Mouse (Mus musculus) MEL (cell line): ENCODE data around the gene Kynu. TPM values are rescaled to one million over a fixed set of nuclear protein-coding genes. Genes with fewer than 3 reads are reported as not detected.

Experiments
- DNase-seq: peaks from one replicate; pipeline ENCODE4 v3.0.0; 2011; ENCODE audit warnings: low read depth, low spot score
- H3K27ac ChIP-seq: 2 replicates; pipeline ENCODE4 v1.5.1; 2012; ENCODE audit warnings: low read depth, mild to moderate bottlenecking, control low read depth, low read length, moderate library complexity; ENCODE audit not compliant: control insufficient read depth
- H3K27me3 ChIP-seq, 2 experiments: fragments of 150-350 bp in 1 of 2; sonication (generic) in 1 of 2; 2 replicates each; pipeline ENCODE4 v1.6.1; 2012; ENCODE audit warnings: low read length in 2 of 2, mild to moderate bottlenecking in 2 of 2, improper control_type of control experiment in 1 of 2, moderate library complexity in 1 of 2; ENCODE audit not compliant: insufficient read depth in 2 of 2, control insufficient read depth in 1 of 2
- H3K36me3 ChIP-seq, 2 experiments: 2 replicates each; pipeline ENCODE4 v1.6.1; 2012 to 2014; ENCODE audit warnings: low read length in 2 of 2, improper control_type of control experiment in 1 of 2, inconsistent platforms in 1 of 2, mild to moderate bottlenecking in 1 of 2; ENCODE audit not compliant: insufficient read depth in 2 of 2, control insufficient read depth in 1 of 2
- H3K4me1 ChIP-seq, 2 experiments: fragments of 150-350 bp in 1 of 2; sonication (generic) in 1 of 2; 2 replicates each; pipeline ENCODE4 v1.6.1; 2012; ENCODE audit warnings: low read length in 2 of 2, improper control_type of control experiment in 1 of 2, mild to moderate bottlenecking in 1 of 2; ENCODE audit not compliant: insufficient read depth in 2 of 2, control insufficient read depth in 1 of 2
- H3K4me3 ChIP-seq, 2 experiments: fragments of 150-350 bp in 1 of 2; sonication (generic) in 1 of 2; 2 replicates each; pipeline ENCODE4 v1.5.1; 2012; ENCODE audit warnings: low read depth in 2 of 2, low read length in 2 of 2, mild to moderate bottlenecking in 2 of 2, moderate library complexity in 2 of 2, control low read depth in 1 of 2, improper control_type of control experiment in 1 of 2; ENCODE audit not compliant: control insufficient read depth in 1 of 2, insufficient read depth in 1 of 2
- H3K79me2 ChIP-seq: 2 replicates; pipeline ENCODE4 v1.6.1; 2012; ENCODE audit warnings: mild to moderate bottlenecking, low read length, moderate library complexity; ENCODE audit not compliant: control insufficient read depth, poor library complexity, insufficient read depth
- H3K9ac ChIP-seq: 2 replicates; pipeline ENCODE4 v1.6.1; 2012; ENCODE audit warnings: low read depth, mild to moderate bottlenecking, control low read depth, low read length, moderate library complexity; ENCODE audit not compliant: control insufficient read depth, poor library complexity, severe bottlenecking
- H3K9me3 ChIP-seq: fragments of 150-350 bp; sonication (generic); replicated peaks from 2 replicates; pipeline ENCODE4 v1.6.1; 2012; ENCODE audit warnings: mild to moderate bottlenecking, low read length, improper control_type of control experiment, moderate library complexity; ENCODE audit not compliant: insufficient read depth
- BHLHE40 ChIP-seq: IDR thresholded peaks from 2 replicates; pipeline ENCODE4 v1.6.1; 2012; ENCODE audit warnings: low read depth, mild to moderate bottlenecking, inconsistent platforms, low read length, improper control_type of control experiment, borderline replicate concordance
- CHD1 ChIP-seq: IDR thresholded peaks from 2 replicates; pipeline ENCODE4 v1.6.1; 2012; ENCODE audit warnings: low read depth, mild to moderate bottlenecking, inconsistent platforms, low read length, improper control_type of control experiment
- CHD2 ChIP-seq: IDR thresholded peaks from 2 replicates; pipeline ENCODE4 v1.6.1; 2011; ENCODE audit warnings: low read length, improper control_type of control experiment
- E2F4 ChIP-seq: IDR thresholded peaks from 2 replicates; pipeline ENCODE4 v1.6.1; 2011; ENCODE audit warnings: low read depth, low read length, improper control_type of control experiment, borderline replicate concordance
- ELF1 ChIP-seq: IDR thresholded peaks from 2 replicates; pipeline ENCODE4 v1.6.1; 2014; ENCODE audit warnings: low read depth, mild to moderate bottlenecking, inconsistent platforms, low read length, improper control_type of control experiment, moderate library complexity
- EP300 ChIP-seq, 2 experiments: IDR thresholded peaks; 2 replicates each; pipeline ENCODE4 v1.6.1; 2011; ENCODE audit warnings: improper control_type of control experiment in 2 of 2, low read length in 2 of 2, low read depth in 1 of 2, mild to moderate bottlenecking in 1 of 2
- ETS1 ChIP-seq: IDR thresholded peaks from 2 replicates; pipeline ENCODE4 v1.6.1; 2012; ENCODE audit warnings: low read depth, mild to moderate bottlenecking, inconsistent platforms, low read length, improper control_type of control experiment, moderate library complexity
- GABPA ChIP-seq: IDR thresholded peaks from 2 replicates; pipeline ENCODE4 v1.6.1; 2012; ENCODE audit warnings: low read depth, mild to moderate bottlenecking, inconsistent platforms, low read length, improper control_type of control experiment, moderate library complexity
- HCFC1 ChIP-seq: IDR thresholded peaks from 2 replicates; pipeline ENCODE4 v1.6.1; 2012; ENCODE audit warnings: low read depth, mild to moderate bottlenecking, inconsistent platforms, low read length, improper control_type of control experiment, moderate library complexity
- JUND ChIP-seq: IDR thresholded peaks from 2 replicates; pipeline ENCODE4 v1.6.1; 2011; ENCODE audit warnings: low read depth, mild to moderate bottlenecking, improper control_type of control experiment, low read length
- KAT2A ChIP-seq: conservative IDR thresholded peaks from 2 replicates; pipeline ENCODE4 v1.6.1; 2012; ENCODE audit warnings: low read depth, low read length, improper control_type of control experiment, inconsistent platforms
- MAFK ChIP-seq: IDR thresholded peaks from 2 replicates; pipeline ENCODE4 v1.6.1; 2011; ENCODE audit warnings: low read depth, mild to moderate bottlenecking, low read length, improper control_type of control experiment, borderline replicate concordance
- MAX ChIP-seq: IDR thresholded peaks from 2 replicates; pipeline ENCODE4 v1.6.1; 2011; ENCODE audit warnings: low read length, improper control_type of control experiment
- MAZ ChIP-seq: IDR thresholded peaks from 2 replicates; pipeline ENCODE4 v1.6.1; 2012; ENCODE audit warnings: low read depth, mild to moderate bottlenecking, inconsistent platforms, low read length, improper control_type of control experiment
- MEF2A ChIP-seq: IDR thresholded peaks from 2 replicates; pipeline ENCODE4 v1.6.1; 2014; ENCODE audit warnings: low read depth, mild to moderate bottlenecking, inconsistent platforms, low read length, improper control_type of control experiment; ENCODE audit not compliant: poor library complexity, insufficient replicate concordance, severe bottlenecking; ENCODE audit errors: extremely low read depth
- MXI1 ChIP-seq: IDR thresholded peaks from 2 replicates; pipeline ENCODE4 v1.6.1; 2011; ENCODE audit warnings: mild to moderate bottlenecking, low read depth, low read length, improper control_type of control experiment
- MYB ChIP-seq: IDR thresholded peaks from 2 replicates; pipeline ENCODE4 v1.6.1; 2011; ENCODE audit warnings: mild to moderate bottlenecking, low read depth, low read length, improper control_type of control experiment
- MYC ChIP-seq: IDR thresholded peaks from 2 replicates; pipeline ENCODE4 v1.6.1; 2011; ENCODE audit warnings: low read depth, mild to moderate bottlenecking, low read length, improper control_type of control experiment, moderate library complexity
- NELFE ChIP-seq: IDR thresholded peaks from 2 replicates; pipeline ENCODE4 v1.6.1; 2011; ENCODE audit warnings: low read depth, low read length, improper control_type of control experiment
- POLR2A ChIP-seq, 2 experiments: IDR thresholded peaks; 2 replicates each; pipeline ENCODE4 v1.6.1; 2011 to 2012; ENCODE audit warnings: low read length in 2 of 2, mild to moderate bottlenecking in 2 of 2, control low read depth in 1 of 2, improper control_type of control experiment in 1 of 2, low read depth in 1 of 2, moderate library complexity in 1 of 2; ENCODE audit not compliant: control insufficient read depth in 1 of 2, insufficient read depth in 1 of 2, poor library complexity in 1 of 2
- POLR2AphosphoS2 ChIP-seq: IDR thresholded peaks from 2 replicates; pipeline ENCODE4 v1.6.1; 2011; ENCODE audit warnings: low read length, improper control_type of control experiment
- RAD21 ChIP-seq: IDR thresholded peaks from 2 replicates; pipeline ENCODE4 v1.6.1; 2011; ENCODE audit warnings: mild to moderate bottlenecking, low read depth, low read length, improper control_type of control experiment
- SIN3A ChIP-seq: IDR thresholded peaks from 2 replicates; pipeline ENCODE4 v1.6.1; 2012; ENCODE audit warnings: low read length, improper control_type of control experiment, inconsistent platforms
- SMC3 ChIP-seq: IDR thresholded peaks from 2 replicates; pipeline ENCODE4 v1.6.1; 2011; ENCODE audit warnings: low read depth, low read length, improper control_type of control experiment
- TAL1 ChIP-seq: IDR thresholded peaks from 2 replicates; pipeline ENCODE4 v1.6.1; 2012; ENCODE audit warnings: mild to moderate bottlenecking, inconsistent platforms, low read length, moderate library complexity, mixed read lengths
- TBP ChIP-seq: IDR thresholded peaks from 2 replicates; pipeline ENCODE4 v1.8.0; 2011; ENCODE audit warnings: low read depth, low read length, improper control_type of control experiment
- TCF12 ChIP-seq: IDR thresholded peaks from 2 replicates; pipeline ENCODE4 v1.6.1; 2014; ENCODE audit warnings: low read depth, mild to moderate bottlenecking, inconsistent platforms, low read length, improper control_type of control experiment, moderate library complexity
- USF1 ChIP-seq: IDR thresholded peaks from 2 replicates; pipeline ENCODE4 v1.6.1; 2014; ENCODE audit warnings: low read depth, mild to moderate bottlenecking, inconsistent platforms, low read length, improper control_type of control experiment, moderate library complexity
- ZC3H11A ChIP-seq: IDR thresholded peaks from 2 replicates; pipeline ENCODE4 v1.6.1; 2012; ENCODE audit warnings: low read depth, mild to moderate bottlenecking, inconsistent platforms, low read length, improper control_type of control experiment
- ZKSCAN1 ChIP-seq: IDR thresholded peaks from 2 replicates; pipeline ENCODE4 v1.6.1; 2012; ENCODE audit warnings: low read depth, mild to moderate bottlenecking, inconsistent platforms, low read length, improper control_type of control experiment, moderate library complexity
- ZNF384 ChIP-seq: IDR thresholded peaks from 2 replicates; pipeline ENCODE4 v1.6.1; 2012; ENCODE audit warnings: low read depth, mild to moderate bottlenecking, inconsistent platforms, low read length, improper control_type of control experiment
- polyA plus RNA-seq, 2 experiments: library from polyadenylated mRNA; stranded (reverse) in 1 of 2; unstranded in 1 of 2; fragments of >175 nt in 1 of 2; fragments of >200 nt in 1 of 2; gene quantifications; 2 replicates each; pipeline versions ENCODE4 v1.2.1 to v1.2.4; 2012; ENCODE audit warnings: low replicate concordance in 2 of 2, low read depth in 1 of 2; ENCODE audit not compliant: insufficient read length in 2 of 2, insufficient read depth in 1 of 2, missing spikeins in 1 of 2
- total RNA-seq: library from RNA; depleted of rRNA; stranded (reverse); fragments of 300-350 nt; gene quantifications from 2 replicates; pipeline ENCODE4 v1.2.3, GENCODE M21; 2012

The Kynu gene
- total and polyA plus RNA-seq, 3 experiments, result 0.04 TPM; not detected in 2

DNA sequence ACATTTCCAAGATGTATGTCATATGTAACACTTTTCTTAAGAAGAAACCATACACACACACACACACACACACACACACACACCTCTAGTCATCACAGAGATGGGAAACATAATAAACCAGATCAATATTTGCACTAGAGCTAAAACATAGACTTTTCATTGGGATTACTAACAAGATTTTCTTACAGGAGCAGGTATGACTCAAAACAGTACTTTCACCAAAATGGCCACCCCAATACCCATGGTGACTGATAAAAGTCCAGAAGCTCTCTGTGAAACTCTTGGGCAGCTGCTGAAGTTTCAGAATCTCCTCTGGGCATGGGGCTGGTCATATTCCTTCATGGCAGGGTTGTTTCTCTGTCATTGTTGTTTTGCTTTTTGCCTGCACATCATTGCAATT is 114.5 kb downstream of the Kynu start:
- H3K27me3 ChIP-seq, result no peaks in the 10 kb centered on the region
- H3K9ac ChIP-seq, result no peak overlapping the region
- TF ChIP-seq E2F4, result no peak
- no peak for TF ChIP-seq SMC3
- no peak for TF ChIP-seq CHD2
- TF ChIP-seq POLR2A (IDR thresholded peaks at IDR 0.05; ENCODE audit: control insufficient read depth in 1 of 2, insufficient read depth in 1 of 2, low read depth in 1 of 2, low read length in 2 of 2, poor library complexity in 1 of 2), result no peak
- no peak for TF ChIP-seq MAFK
- TF ChIP-seq GABPA, result no peak
- no peak for TF ChIP-seq MXI1
- TF ChIP-seq ZC3H11A, result no peak
- TF ChIP-seq HCFC1, result no peak
- no peak for TF ChIP-seq MAX
- no peak for TF ChIP-seq MEF2A
- no peak for TF ChIP-seq EP300 (IDR thresholded peaks at IDR 0.05; ENCODE audit: low read depth in 1 of 2, low read length in 2 of 2)
- TF ChIP-seq KAT2A, result no peak
- H3K4me3 ChIP-seq, result no peak overlapping the region
- no peak for DNase-seq
- no peak overlapping the region for H3K27ac ChIP-seq
- no peaks in the 10 kb centered on the region; a peak in 1 of 4 replicates for H3K36me3 ChIP-seq
- no peaks in the 10 kb centered on the region for H3K9me3 ChIP-seq
- H3K4me1 ChIP-seq, result peaks cover 0 to under 1% of the 10 kb centered on the region in 2 experiments; a peak in 1 of 4 replicates
- H3K79me2 ChIP-seq, result no peaks in the 10 kb centered on the region

DNA sequence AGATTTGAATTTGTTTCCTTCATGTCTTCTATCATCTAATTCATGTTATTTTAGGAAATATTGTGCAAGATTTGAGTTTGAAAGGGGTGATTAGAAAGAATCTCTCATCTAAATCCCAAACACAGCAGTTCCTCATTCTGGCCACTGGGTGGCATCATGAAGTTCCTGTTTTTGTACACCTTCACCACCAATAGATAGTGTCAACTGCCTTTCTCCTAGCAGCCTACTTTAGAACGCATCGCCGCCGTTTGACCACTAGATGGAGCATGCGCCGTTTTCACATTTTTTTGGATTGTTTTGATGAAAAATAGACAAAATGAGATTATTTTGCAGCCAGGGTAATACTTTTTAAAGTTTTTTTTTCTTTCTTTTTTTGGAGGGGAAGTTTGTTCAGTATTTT is 118.5 kb downstream of the Kynu start:
- peak overlapping the region in 1 of 2 experiments; percentile 18; a peak in 1 of 4 replicates for H3K4me3 ChIP-seq
- H3K27ac ChIP-seq, result no peak overlapping the region
- no peaks in the 10 kb centered on the region for H3K79me2 ChIP-seq
- H3K27me3 ChIP-seq, result no peaks in the 10 kb centered on the region
- no peak overlapping the region for H3K9ac ChIP-seq
- H3K36me3 ChIP-seq, result peaks cover 0 to 4% of the 10 kb centered on the region in 2 experiments; a peak in 1 of 4 replicates
- no peaks in the 10 kb centered on the region for H3K9me3 ChIP-seq
- peaks cover 6% of the 10 kb centered on the region in 2 experiments; a peak in 2 of 4 replicates for H3K4me1 ChIP-seq
- DNase-seq, result peak; percentile 91
- peak; percentile 73 for TF ChIP-seq ZC3H11A
- TF ChIP-seq HCFC1, result 0 out of 2 replicates have a peak, but pooled peaks have one; percentile 49
- TF ChIP-seq TCF12, result no peak
- no peak for TF ChIP-seq POLR2A (IDR thresholded peaks at IDR 0.05; ENCODE audit: control insufficient read depth in 1 of 2, insufficient read depth in 1 of 2, low read depth in 1 of 2, low read length in 2 of 2, poor library complexity in 1 of 2)
- TF ChIP-seq ZKSCAN1, result no peak
- TF ChIP-seq MXI1, result no peak; the same call in 1 of the 2 replicates
- no peak for TF ChIP-seq TBP
- TF ChIP-seq E2F4, result no peak
- peak; percentile 84 for TF ChIP-seq ZNF384
- TF ChIP-seq MYB, result no peak
- peak; percentile 84 for TF ChIP-seq RAD21
- no peak for TF ChIP-seq KAT2A
- no peak for TF ChIP-seq NELFE
- TF ChIP-seq SMC3, result peak; percentile 96
- no peak for TF ChIP-seq MAFK
- no peak for TF ChIP-seq SIN3A
- peak in 1 of 2 experiments; percentile 53; a peak in 1 of 4 replicates for TF ChIP-seq EP300 (IDR thresholded peaks at IDR 0.05; ENCODE audit: low read depth in 1 of 2, low read length in 2 of 2)
- TF ChIP-seq POLR2AphosphoS2, result no peak
- no peak for TF ChIP-seq CHD1
- no peak for TF ChIP-seq ETS1
- TF ChIP-seq GABPA, result no peak
- TF ChIP-seq JUND, result no peak
- TF ChIP-seq MAZ, result no peak
- TF ChIP-seq MYC, result no peak
- TF ChIP-seq TAL1, result no peak
- TF ChIP-seq ELF1, result no peak
- no peak for TF ChIP-seq USF1
- no peak for TF ChIP-seq BHLHE40
- no peak for TF ChIP-seq CHD2
